Mouse (Mus musculus): ENCODE measurements at regions not wholly inside any gene's neighbourhood (a gene's known extent, or its start where the extent isn't known, plus 50 kb on each side); places are given as distances from the start of the nearest gene placed in this dataset.

DNA sequence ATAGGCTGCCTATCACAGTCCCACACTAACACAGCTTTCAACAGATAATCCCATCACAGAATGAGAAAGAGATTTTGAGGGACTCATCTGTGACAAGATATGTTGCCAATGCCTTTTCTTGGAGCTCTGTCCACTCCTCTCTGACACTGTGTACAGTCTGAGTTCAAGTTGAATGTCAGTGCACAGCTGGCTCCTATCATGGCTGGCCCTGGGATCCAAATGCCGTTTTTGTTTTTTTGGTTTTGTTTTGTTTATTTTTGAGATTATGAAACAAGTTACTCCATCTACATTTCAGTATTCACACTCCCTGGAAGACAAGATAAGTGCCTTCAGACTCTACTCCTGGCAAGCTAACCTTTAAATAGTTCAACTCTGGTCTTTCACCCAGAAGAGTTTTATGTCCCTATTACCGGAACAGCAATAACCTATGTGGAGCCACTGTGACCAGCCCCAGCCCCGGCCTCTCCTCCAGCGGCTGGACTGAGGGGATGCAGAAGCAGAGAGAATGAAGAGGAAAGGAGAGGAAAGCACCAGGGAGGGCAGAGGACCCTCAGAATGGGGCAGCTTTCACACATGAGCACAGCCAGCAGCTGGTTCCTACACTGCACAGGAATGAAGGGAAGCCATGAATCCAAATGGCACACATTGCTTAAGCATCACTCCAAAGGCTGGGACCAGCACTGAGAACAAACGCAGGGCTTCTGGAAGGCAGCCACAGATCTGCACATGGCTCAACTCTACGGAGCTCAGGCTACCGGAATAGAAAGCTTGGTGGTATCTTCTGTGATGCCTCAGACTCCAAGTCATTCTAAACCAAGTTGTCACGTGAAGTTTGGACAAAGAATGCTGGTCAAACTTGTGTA, 99.9 kb upstream of the Nsun2 start:
- Histone ChIP-seq H3K27ac (ENCODE audit: control insufficient read depth, insufficient read depth, low read depth, low read length) (no peak overlapping the region), H3K36me3 (ENCODE audit: control insufficient read depth, insufficient read depth, low read length) (no peaks in the 10 kb centered on the region)

DNA sequence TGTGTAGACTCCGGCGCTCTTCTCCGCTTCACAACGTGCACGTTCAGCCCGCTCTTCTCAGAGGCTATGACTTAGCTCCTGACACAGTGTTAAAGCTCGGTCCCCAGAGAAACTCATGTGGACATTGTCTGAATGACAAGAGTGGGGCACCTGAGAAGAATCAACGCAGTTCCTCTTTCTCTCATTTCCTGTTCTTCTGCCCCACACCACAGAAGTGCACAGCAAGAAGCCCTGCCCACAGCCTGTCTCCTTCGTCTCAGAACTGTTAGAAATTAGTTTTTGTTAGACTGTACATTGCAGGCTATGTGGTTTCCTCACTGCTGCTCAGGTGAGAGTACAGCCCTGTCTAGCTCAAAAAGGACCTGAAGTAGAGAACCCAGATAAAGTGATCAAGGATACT, 94.1 kb upstream of the Nsun2 start:
- Histone ChIP-seq H3K27ac (ENCODE audit: control insufficient read depth, insufficient read depth, low read depth, low read length) (no peak overlapping the region), H3K4me3 (ENCODE audit: control insufficient read depth, low read depth, low read length) (no peak overlapping the region), H3K27me3 (ENCODE audit: control insufficient read depth, insufficient read depth, low read length) (no peaks in the 10 kb centered on the region), H3K4me1 (ENCODE audit: control insufficient read depth, insufficient read depth, low read length) (no peaks in the 10 kb centered on the region), H3K36me3 (ENCODE audit: control insufficient read depth, insufficient read depth, low read length) (no peaks in the 10 kb centered on the region)
- TF ChIP-seq POLR2A (IDR thresholded peaks at IDR 0.05; ENCODE audit: control insufficient read depth, low read depth, low read length): no peak
- no peak for TF ChIP-seq CTCF (IDR thresholded peaks at IDR 0.05; ENCODE audit: control insufficient read depth, insufficient read depth, insufficient replicate concordance, low read depth, low read length)

More for the DNA sequence above, 99.9 kb upstream of the Nsun2 start:
- Histone ChIP-seq H3K4me1 (ENCODE audit: control insufficient read depth, insufficient read depth, low read length) (no peaks in the 10 kb centered on the region), H3K4me3 (ENCODE audit: control insufficient read depth, low read depth, low read length) (no peak overlapping the region), H3K27me3 (ENCODE audit: control insufficient read depth, insufficient read depth, low read length) (no peaks in the 10 kb centered on the region)
- no peak for TF ChIP-seq POLR2A (IDR thresholded peaks at IDR 0.05; ENCODE audit: control insufficient read depth, low read depth, low read length)
- no peak for TF ChIP-seq CTCF (IDR thresholded peaks at IDR 0.05; ENCODE audit: control insufficient read depth, insufficient read depth, insufficient replicate concordance, low read depth, low read length)

DNA sequence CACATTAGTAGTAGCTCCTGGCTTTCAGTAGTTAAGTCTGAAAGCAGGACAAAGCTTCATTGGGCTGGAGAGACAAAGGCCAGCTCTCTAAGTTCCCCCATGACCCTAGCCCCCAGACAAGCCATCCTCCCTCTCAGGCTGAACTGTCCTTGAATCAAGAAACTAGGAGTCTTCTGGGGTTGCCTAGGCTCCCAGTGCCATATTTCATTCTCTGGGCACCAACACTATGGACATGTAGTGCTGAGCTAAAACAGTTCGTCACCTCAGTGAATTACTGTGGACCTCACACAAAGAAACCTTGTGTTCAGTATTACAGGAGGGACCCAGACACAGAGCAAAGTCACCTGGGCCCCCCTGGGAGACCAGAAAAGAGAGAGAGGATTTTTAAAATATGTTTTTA, 91.7 kb upstream of the Nsun2 start:
- Histone ChIP-seq H3K4me3 (ENCODE audit: control insufficient read depth, low read depth, low read length) (no peak overlapping the region), H3K27me3 (ENCODE audit: control insufficient read depth, insufficient read depth, low read length) (no peaks in the 10 kb centered on the region), H3K4me1 (ENCODE audit: control insufficient read depth, insufficient read depth, low read length) (no peaks in the 10 kb centered on the region), H3K36me3 (ENCODE audit: control insufficient read depth, insufficient read depth, low read length) (no peaks in the 10 kb centered on the region), H3K27ac (ENCODE audit: control insufficient read depth, insufficient read depth, low read depth, low read length) (no peak overlapping the region)
- TF ChIP-seq CTCF (IDR thresholded peaks at IDR 0.05; ENCODE audit: control insufficient read depth, insufficient read depth, insufficient replicate concordance, low read depth, low read length): no peak
- no peak for TF ChIP-seq POLR2A (IDR thresholded peaks at IDR 0.05; ENCODE audit: control insufficient read depth, low read depth, low read length)

DNA sequence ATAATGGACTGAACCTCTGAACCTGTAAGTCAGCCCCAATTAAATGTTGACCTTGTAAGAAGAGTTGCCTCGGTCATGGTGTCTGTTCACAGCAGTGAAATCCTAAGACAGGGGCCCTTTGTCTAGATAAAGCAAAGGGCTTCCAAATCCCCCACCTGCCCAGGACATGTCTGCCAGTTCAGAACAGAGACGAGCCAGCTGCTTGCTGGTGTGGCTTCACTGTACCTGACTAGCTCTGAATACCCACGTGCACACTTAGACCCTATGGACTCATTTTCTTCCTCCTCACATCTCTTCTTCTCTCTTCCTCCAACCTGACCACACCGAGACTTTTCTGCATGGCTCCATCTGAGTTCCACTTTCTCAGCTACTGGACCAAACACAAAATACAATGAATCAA, 87.9 kb upstream of the Nsun2 start:
- Histone ChIP-seq H3K36me3 (ENCODE audit: control insufficient read depth, insufficient read depth, low read length) (no peaks in the 10 kb centered on the region), H3K27ac (ENCODE audit: control insufficient read depth, insufficient read depth, low read depth, low read length) (no peak overlapping the region), H3K4me1 (ENCODE audit: control insufficient read depth, insufficient read depth, low read length) (no peaks in the 10 kb centered on the region), H3K4me3 (ENCODE audit: control insufficient read depth, low read depth, low read length) (no peak overlapping the region), H3K27me3 (ENCODE audit: control insufficient read depth, insufficient read depth, low read length) (no peaks in the 10 kb centered on the region)
- no peak for TF ChIP-seq POLR2A (IDR thresholded peaks at IDR 0.05; ENCODE audit: control insufficient read depth, low read depth, low read length)
- TF ChIP-seq CTCF (IDR thresholded peaks at IDR 0.05; ENCODE audit: control insufficient read depth, insufficient read depth, insufficient replicate concordance, low read depth, low read length): no peak
